Mouse (Mus musculus) megakaryocyte, embryonic 14.5 days (primary cell): ENCODE data around the gene Fbxw9.

ENCODE experiments used
- FLI1 ChIP-seq: IDR thresholded peaks from 2 replicates; pipeline ENCODE4 v1.6.1; 2012; ENCODE audit warnings: low read length, inconsistent platforms, mixed read lengths
- GATA1 ChIP-seq: IDR thresholded peaks from 3 replicates; pipeline ENCODE4 v1.6.1; 2012; ENCODE audit warnings: mixed read lengths, low read length, inconsistent platforms, borderline replicate concordance

GRCm38 (mm10) chr8:85034764-85035163 is 25.1 kb upstream of the Fbxw9 start:
- TF ChIP-seq GATA1: no peak
- TF ChIP-seq FLI1: no peak
